Mouse (Mus musculus): ENCODE measurements around the gene Abhd15. TPM values are rescaled to one million over a fixed set of nuclear protein-coding genes. Genes with fewer than 3 reads are reported as not detected.

The Abhd15 gene
- total RNA-seq, 2 experiments from 2014 or later, result 1.1 to 1.2 TPM

Other genes starting within 250 kb of the Abhd15 start
- 10 to 100 TPM in 1 of 2 experiments, 1 to 10 TPM in 1; 9.3 to 13.2 TPM for gene Coro6, start 52.7 kb upstream of the Abhd15 start, total RNA-seq (2021)
- 100 to 1,000 TPM; 149 to 153 TPM for gene Ankrd13b, start 25.4 kb upstream of the Abhd15 start, total RNA-seq (2021)
- gene Git1, start 21.6 kb upstream of the Abhd15 start, total RNA-seq (2021), result 100 to 1,000 TPM; 151 to 166 TPM
- gene Trp53i13, start 859 bp downstream of the Abhd15 start, total RNA-seq (2021), result 1 to 10 TPM; 6.5 to 7.9 TPM
- gene Gm10392, start 4.1 kb downstream of the Abhd15 start, total RNA-seq (2021), result not detected
- gene Taok1, start 92.7 kb downstream of the Abhd15 start, total RNA-seq (2021), result 100 to 1,000 TPM; 107 to 118 TPM
- gene Nufip2, start 171.0 kb downstream of the Abhd15 start, total RNA-seq (2021), result 10 to 100 TPM; 76.1 to 85.3 TPM
- gene Cryba1, start 210.2 kb downstream of the Abhd15 start, total RNA-seq (2021), result under 1 TPM; 0.45 to 0.87 TPM
- gene Myo18a, start 248.1 kb downstream of the Abhd15 start, total RNA-seq (2021), result 100 to 1,000 TPM; 150 to 167 TPM